Mouse (Mus musculus): ENCODE measurements around the gene Krt12. TPM values are rescaled to one million over a fixed set of nuclear protein-coding genes. Genes with fewer than 3 reads are reported as not detected.

The Krt12 gene
- not detected for total RNA-seq (2023)

DNA sequence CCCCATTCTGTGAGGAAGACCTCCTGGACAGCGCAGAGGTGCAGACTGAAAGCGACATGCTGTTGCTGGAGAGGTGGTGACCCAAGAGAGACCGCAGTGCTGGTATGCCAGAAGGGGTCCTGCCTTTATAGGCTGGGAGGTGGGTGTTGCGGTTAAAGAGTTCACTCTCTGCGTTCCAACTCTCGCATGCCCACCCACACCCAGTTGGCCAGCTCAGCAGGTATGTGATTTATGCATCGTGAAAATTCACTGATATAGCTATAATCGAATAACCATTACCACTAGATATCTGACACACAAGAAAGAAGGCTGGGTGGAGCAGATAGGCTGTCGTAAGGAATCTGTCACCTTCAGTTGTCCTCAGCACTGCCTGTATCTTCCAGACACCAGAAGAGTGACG lies at the start of gene Krt12:
Gene Krt12 (minus strand): TSS at position 101 of the 400 bp plus-strand sequence.

DNA sequence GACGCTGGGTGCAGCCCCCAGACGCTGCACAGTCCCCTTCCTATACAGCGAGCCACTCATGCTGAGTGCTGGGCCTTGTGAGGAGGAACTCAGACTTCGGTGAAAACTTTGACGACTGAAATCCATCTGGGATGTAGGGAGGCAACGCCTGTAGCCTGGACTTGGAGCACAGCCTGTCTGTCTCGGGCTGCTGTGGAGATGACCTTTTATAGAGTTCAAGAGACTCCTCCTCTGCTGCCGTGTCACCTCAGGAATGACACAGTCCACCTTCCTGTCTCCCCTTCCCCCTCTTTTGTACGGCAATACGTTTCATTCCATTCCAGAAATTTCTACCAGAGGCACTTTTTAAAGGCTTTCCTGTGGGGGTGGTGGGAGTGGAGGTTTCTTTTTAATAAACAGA lies 15.9 kb upstream of the Krt12 start, which contains the start of gene Krt20:
Gene Krt20 (minus strand): TSS at position 179 of the 400 bp plus-strand sequence.

DNA sequence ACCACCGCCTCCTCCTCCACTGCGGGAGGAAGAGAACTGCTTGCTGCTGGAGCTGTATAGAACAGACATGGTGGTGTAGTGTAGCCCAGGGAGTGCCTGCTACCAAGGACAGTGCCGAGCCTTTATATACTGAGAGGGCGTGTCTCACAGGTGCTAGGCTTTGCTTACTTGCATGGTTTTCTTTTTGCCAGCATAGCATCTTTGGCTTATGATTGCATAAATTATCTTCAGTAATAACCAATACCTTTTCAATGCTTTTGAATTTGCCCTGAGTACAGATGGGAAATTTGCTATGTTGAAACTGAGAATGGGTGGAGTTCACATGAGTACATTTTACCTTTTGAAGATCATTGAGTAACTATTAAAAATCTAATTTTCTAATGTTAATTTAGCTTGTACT lies 32.8 kb downstream of the Krt12 start, which contains the start of gene Krt10:
Gene Krt10 (minus strand): TSS at position 101 of the 400 bp plus-strand sequence.

DNA sequence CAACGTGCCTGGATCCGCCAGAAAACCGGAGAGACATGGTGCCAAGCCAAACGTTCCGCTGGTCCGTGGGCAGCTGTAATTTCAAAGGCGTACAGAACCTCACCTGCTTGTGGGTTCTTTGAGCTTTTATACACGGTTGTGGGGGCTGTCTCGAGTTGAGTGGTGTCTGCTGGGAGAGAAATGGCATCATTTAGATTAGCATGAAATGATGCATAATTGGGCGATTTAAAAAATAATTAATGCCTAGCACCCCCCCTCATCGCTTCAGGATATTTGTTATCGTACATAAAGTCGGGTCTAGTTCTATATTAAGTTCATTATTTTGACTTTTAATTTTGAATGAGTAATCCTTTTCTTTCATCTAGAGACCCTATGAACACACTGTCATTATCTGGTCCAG lies 47.3 kb downstream of the Krt12 start, which contains the start of gene Krt28:
Gene Krt28 (minus strand): TSS at position 101 of the 400 bp plus-strand sequence.

Other genes starting within 250 kb of the Krt12 start
- 10 to 100 TPM; 51.2 to 64.4 TPM for gene Smarce1, start 191.2 kb downstream of the Krt12 start, total RNA-seq (2023)
- not detected for gene Krt222, start 178.2 kb downstream of the Krt12 start, total RNA-seq (2023)
- gene Krt24, start 137.0 kb downstream of the Krt12 start, total RNA-seq (2023): not detected
- not detected for gene Krt25, start 99.3 kb downstream of the Krt12 start, total RNA-seq (2023)
- not detected for gene Krt26, start 84.3 kb downstream of the Krt12 start, total RNA-seq (2023)
- not detected for gene Krt27, start 71.2 kb downstream of the Krt12 start, total RNA-seq (2023)
- not detected for gene Krt28, start 47.4 kb downstream of the Krt12 start, total RNA-seq (2023)
- gene Krt10, start 32.9 kb downstream of the Krt12 start, total RNA-seq (2023): not detected
- not detected for gene Krt20, start 15.9 kb upstream of the Krt12 start, total RNA-seq (2023)
- not detected for gene Krt23, start 70.9 kb upstream of the Krt12 start, total RNA-seq (2023)
- not detected for gene Krt39, start 99.1 kb upstream of the Krt12 start, total RNA-seq (2023)
- gene Krt40, start 120.9 kb upstream of the Krt12 start, total RNA-seq (2023): not detected
- not detected for gene Krtap3-3, start 128.6 kb upstream of the Krt12 start, total RNA-seq (2023)
- not detected for gene Krtap3-2, start 134.6 kb upstream of the Krt12 start, total RNA-seq (2023)
- gene Gm11939, start 137.2 kb upstream of the Krt12 start, total RNA-seq (2023): not detected
- not detected for gene Krtap3-1, start 144.4 kb upstream of the Krt12 start, total RNA-seq (2023)
- gene Krtap1-5, start 158.8 kb upstream of the Krt12 start, total RNA-seq (2023): not detected
- not detected for gene Krtap1-4, start 161.4 kb upstream of the Krt12 start, total RNA-seq (2023)
- not detected for gene Krtap1-3, start 169.1 kb upstream of the Krt12 start, total RNA-seq (2023)
- gene Krtap9-3, start 175.8 kb upstream of the Krt12 start, total RNA-seq (2023): not detected
- gene Gm11938, start 181.0 kb upstream of the Krt12 start, total RNA-seq (2023): not detected
- gene Gm11937, start 187.9 kb upstream of the Krt12 start, total RNA-seq (2023): not detected
- not detected for gene Krtap2-4, start 192.6 kb upstream of the Krt12 start, total RNA-seq (2023)
- not detected for gene Gm11562, start 198.2 kb upstream of the Krt12 start, total RNA-seq (2023)
- gene Krtap4-1, start 206.0 kb upstream of the Krt12 start, total RNA-seq (2023): not detected
- not detected for gene Krtap4-2, start 212.8 kb upstream of the Krt12 start, total RNA-seq (2023)
- gene Krtap4-7, start 221.8 kb upstream of the Krt12 start, total RNA-seq (2023): not detected
- not detected for gene Gm11555, start 228.0 kb upstream of the Krt12 start, total RNA-seq (2023)
- not detected for gene Gm11563, start 236.7 kb upstream of the Krt12 start, total RNA-seq (2023)
- gene Krtap4-6, start 243.7 kb upstream of the Krt12 start, total RNA-seq (2023): not detected